Mouse (Mus musculus) mouse embryonic stem cell (cell line): ENCODE data around the gene Stx16.

Experiments used
- in situ Hi-C, 2 experiments: fragments of 300-500 bp; cut with MboI; formaldehyde crosslinking; loops; 1 replicate in 1 of 2; 3 replicates in 1 of 2; pipeline ENCODE4 v1.14.3; 2019 to 2020; ENCODE audit warnings: low sequenced_read_pairs in 2 of 2, low pct_unique_long_range_greater_than_20kb in 1 of 2, mixed read lengths in 1 of 2; ENCODE audit not compliant: unreplicated experiment in 1 of 2

The Stx16 gene

GRCm38 (mm10) chr2:174118141-174118540, 42.0 kb downstream of the Stx16 start:
- in situ Hi-C loops = no loop called here

- in situ Hi-C loops = no loop called here
Observed at GRCm38 (mm10) chr2:174119259-174119658, 43.2 kb downstream of the Stx16 start.

GRCm38 (mm10) chr2:174120631-174121030, 44.5 kb downstream of the Stx16 start:
- in situ Hi-C loops = no loop called here

GRCm38 (mm10) chr2:174121411-174121947, 45.4 kb downstream of the Stx16 start:
- in situ Hi-C loops = no loop called here

GRCm38 (mm10) chr2:174122331-174122730, 46.2 kb downstream of the Stx16 start:
- in situ Hi-C loops = no loop called here

GRCm38 (mm10) chr2:174123731-174124130, 47.6 kb downstream of the Stx16 start:
- in situ Hi-C loops = no loop called here

GRCm38 (mm10) chr2:174126522-174127375, 50.6 kb downstream of the Stx16 start:
- in situ Hi-C loops = no loop called here

GRCm38 (mm10) chr2:174127376-174127713, 51.2 kb downstream of the Stx16 start:
- in situ Hi-C loops = no loop called here

- in situ Hi-C loops = no loop called here
Observed at GRCm38 (mm10) chr2:174128926-174129325, 52.8 kb downstream of the Stx16 start.

- in situ Hi-C loops = no loop called here
Observed at GRCm38 (mm10) chr2:174130468-174131097, 54.5 kb downstream of the Stx16 start.

- in situ Hi-C loops = no loop called here
Observed at GRCm38 (mm10) chr2:174132413-174132969, 56.4 kb downstream of the Stx16 start.
